Mouse (Mus musculus) left cerebral cortex, postnatal 36 days (tissue): ENCODE measurements around the gene Magi1. TPM values are rescaled to one million over a fixed set of nuclear protein-coding genes. Genes with fewer than 3 reads are reported as not detected.

Source experiments
- DNase-seq, 2 experiments: peaks; one replicate each; pipeline ENCODE4 v3.0.0; 2021 to 2022; ENCODE audit warnings: low spot score in 2 of 2, mixed read lengths in 1 of 2
- intact Hi-C: fragments of 180-260 bp; cut with DNase I; formaldehyde crosslinking; loops from one replicate; pipeline ENCODE4 v1.15.1; 2025
- total RNA-seq, 2 experiments: library from RNA; stranded (reverse); gene quantifications; 2 replicates each; pipeline ENCODE4 v1.2.3; 2021

Magi1 gene
- total RNA-seq, 2 experiments from 2014 or later: 81.0 to 87.5 TPM

- DNase-seq: peak; percentile 74 to 80
- intact Hi-C loops: loop anchor here (2.0 to 10.0 kb wide), 5 partner anchors 61 to 904 kb away; partner anchors contain the start of gene Magi1
Measured at GRCm38 (mm10) chr6:94080933-94081545, 202.7 kb downstream of the Magi1 start.

DNA sequence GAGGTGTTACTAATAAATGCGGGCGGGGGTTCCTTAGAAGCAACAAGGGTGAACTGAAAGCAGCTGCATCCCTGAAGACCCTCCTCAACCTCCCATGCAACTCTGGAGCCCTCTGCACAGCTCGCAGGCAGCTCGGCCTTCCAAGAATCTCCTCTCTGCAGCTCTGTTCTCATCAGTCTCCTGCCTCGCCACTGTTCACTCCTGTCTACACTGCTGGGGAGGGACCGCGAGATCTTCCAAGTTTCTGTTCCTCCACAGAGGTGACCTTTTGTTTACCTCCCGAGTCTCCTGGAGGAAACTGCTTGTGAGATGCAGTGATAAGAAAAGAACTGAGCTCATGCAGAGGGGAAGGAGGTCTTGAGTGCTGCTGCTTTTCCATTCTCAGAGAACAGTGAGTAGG is 204.8 kb downstream of the Magi1 start:
- intact Hi-C loops: no loop called here
- DNase-seq: no peak

GRCm38 (mm10) chr6:94077013-94077412 is 206.7 kb downstream of the Magi1 start:
- intact Hi-C loops: no loop called here
- DNase-seq: no peak

GRCm38 (mm10) chr6:94075990-94076389 is 207.7 kb downstream of the Magi1 start:
- intact Hi-C loops: no loop called here
- no peak for DNase-seq

GRCm38 (mm10) chr6:94075228-94075627 is 208.5 kb downstream of the Magi1 start:
- no peak for DNase-seq

GRCm38 (mm10) chr6:94071676-94072075 is 212.0 kb downstream of the Magi1 start:
- intact Hi-C loops: no loop called here
- DNase-seq: no peak

More at GRCm38 (mm10) chr6:94075228-94075627, 208.5 kb downstream of the Magi1 start:
- intact Hi-C loops: no loop called here

DNA sequence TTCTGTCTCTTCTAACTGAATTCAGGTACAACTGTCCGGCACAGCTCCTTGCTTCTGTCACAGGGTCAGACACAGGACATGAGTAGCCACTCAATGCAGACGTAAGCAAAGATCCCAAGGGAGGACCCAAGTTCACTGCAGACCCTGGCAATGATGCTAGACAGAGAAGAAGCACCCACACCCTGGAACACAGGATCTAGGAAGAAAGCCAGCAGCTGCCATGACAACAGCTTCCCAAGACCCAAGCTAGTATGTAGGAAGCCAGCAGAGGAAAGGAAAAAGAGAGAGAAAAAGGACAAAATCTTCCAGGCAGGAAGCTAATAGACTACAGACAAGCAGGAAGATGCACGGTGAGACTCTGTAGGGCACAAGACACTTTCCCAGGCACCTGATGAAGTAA is 213.0 kb downstream of the Magi1 start:
- intact Hi-C loops: no loop called here
- DNase-seq: peak; percentile 38 to 50

- intact Hi-C loops: no loop called here
- no peak for DNase-seq
Measured at GRCm38 (mm10) chr6:94069421-94069820, 214.3 kb downstream of the Magi1 start.

DNA sequence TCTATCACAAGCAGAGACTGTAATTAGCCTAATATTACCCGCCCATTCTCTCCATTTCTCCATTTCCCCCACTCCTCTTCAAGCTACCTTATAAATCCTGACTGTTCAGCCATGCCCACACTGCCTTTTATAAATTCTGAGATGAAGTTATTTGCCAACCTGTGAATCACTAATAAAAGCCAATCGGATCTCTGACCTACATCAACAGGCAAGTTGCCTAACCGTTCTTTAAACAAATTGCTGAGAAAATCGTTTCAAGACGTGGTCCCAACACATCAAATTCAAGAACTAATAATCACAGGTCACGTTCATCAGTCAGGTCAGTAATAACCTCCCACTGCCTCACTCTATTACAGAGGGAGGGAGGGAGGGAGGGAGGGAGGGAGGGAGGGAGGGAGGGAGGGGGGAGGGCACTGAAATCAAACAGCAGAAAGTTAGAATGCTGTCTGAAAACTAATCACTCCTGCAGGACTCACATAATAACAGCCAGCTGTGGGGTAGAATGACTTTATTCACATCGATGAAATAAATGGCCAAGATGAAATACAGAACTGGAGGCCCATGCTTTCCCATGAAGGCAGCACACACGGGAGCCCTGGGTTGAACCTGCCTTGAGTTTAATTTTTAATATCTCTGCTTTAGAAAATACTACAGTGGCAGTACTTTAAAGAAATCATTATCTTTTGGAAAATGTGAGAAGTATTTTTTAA is 215.8 kb downstream of the Magi1 start:
- DNase-seq: no peak
- intact Hi-C loops: no loop called here

DNA sequence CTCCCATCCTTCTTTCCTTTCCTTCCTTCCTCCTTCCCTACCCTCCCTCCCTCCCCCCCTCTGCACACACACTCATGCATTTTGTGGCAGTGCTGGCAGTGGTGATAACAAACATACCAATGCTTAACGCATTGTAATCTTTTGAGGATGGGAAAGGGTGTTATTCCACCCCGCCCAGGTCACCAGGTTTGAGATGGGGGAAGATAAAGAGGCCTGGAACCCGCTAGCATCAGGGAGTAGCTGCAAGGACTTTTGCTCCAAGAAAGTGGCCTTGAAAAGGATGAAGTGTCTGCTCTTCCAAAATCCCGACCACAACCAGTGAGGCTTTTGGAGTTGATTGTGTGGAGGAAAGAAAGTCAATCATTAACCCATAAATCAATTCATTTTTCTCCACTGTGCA is 218.9 kb downstream of the Magi1 start:
- intact Hi-C loops: no loop called here
- no peak for DNase-seq

- DNase-seq: no peak
- intact Hi-C loops: no loop called here
Measured at GRCm38 (mm10) chr6:94063542-94063941, 220.2 kb downstream of the Magi1 start.

- no peak for DNase-seq
- intact Hi-C loops: no loop called here
Measured at GRCm38 (mm10) chr6:94061424-94061980, 222.2 kb downstream of the Magi1 start.

GRCm38 (mm10) chr6:94060621-94061213 is 223.0 kb downstream of the Magi1 start:
- intact Hi-C loops: no loop called here
- no peak for DNase-seq

DNA sequence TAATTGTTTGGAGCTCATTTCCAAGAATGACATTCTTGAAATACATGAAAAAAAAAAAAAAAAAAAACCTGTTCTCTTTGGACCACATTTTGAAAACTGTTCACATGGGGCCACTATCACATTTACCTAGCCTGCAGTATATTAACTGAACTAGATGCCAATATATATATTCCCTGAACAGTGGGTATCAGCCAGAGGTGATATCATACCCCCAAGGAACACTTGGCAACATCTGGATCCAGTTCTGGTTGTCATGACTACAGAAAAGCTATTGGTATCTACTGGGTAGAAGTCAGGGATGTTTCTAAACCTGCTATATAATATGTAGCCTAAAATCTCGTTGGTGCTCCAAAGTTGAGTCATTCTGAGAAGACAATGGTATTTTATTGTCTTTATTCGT is 224.6 kb downstream of the Magi1 start:
- intact Hi-C loops: loop anchor here (10.0 kb wide), 1 partner anchor 304 kb away; no protein-coding TSS in a partner anchor

DNA sequence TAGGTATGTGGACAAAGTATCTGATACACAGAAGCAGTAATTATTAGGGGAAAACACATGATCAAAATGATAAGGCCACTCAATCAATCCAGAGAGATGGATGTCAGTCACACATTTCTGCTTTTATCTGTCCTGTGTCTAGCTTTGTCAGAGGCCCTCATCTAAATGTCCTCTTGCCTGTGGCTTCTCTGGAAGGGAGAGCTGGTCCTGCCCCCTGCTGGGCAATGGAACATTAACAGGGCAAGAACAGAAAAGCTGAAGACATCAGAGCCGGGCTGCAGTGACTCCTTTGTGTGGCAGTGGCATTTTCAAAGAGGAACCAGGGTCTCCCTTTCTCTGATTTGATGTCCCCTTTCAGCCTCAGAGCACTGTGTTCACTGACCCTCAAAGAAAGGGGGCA is 229.8 kb downstream of the Magi1 start:
- DNase-seq: peak; percentile 52 to 57
- intact Hi-C loops: loop anchor here (10.0 kb wide), 1 partner anchor 299 kb away; no protein-coding TSS in a partner anchor

More for the DNA sequence above, 224.6 kb downstream of the Magi1 start:
- DNase-seq: no peak

DNA sequence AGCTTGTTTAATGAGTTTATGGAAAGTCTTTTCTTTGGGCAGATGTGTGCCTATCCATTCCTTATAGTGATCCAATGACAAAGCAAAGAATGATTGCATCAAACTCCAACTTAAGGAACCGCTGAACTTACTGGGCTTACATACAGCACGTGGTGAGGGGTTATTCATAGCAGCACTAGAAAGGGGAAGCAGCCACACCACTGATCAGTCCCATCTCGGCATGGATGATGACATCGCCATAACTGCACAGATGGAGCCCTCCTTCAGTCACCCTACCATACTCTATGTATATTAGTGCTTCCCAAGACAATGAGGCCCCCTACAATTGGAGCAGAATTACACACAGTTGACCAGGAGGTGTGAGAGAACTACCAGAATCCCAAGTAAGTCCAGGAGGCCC is 238.5 kb downstream of the Magi1 start:
- intact Hi-C loops: no loop called here
- DNase-seq: no peak

DNA sequence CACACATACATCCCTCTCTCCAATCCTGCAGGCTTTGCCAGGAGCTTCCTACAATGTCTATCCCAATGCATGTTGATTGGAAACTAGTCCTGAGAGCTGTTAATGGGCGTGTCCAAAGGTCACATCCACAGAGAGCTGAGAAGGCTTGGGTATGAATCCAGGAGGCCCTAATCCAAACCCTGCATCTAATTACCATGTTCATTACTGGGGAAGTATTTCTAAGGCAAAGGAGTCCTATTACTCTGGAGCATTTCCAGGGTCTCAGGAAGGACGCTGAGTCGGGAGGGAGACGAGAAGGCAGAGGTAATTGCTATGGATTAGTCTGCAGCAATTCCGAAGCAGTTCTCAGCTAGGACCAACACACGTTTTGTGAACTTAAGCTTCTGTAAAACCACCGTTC is 240.3 kb downstream of the Magi1 start:
- intact Hi-C loops: no loop called here
- no peak for DNase-seq

- DNase-seq: no peak
- intact Hi-C loops: no loop called here
Measured at GRCm38 (mm10) chr6:94040093-94040492, 243.6 kb downstream of the Magi1 start.

DNA sequence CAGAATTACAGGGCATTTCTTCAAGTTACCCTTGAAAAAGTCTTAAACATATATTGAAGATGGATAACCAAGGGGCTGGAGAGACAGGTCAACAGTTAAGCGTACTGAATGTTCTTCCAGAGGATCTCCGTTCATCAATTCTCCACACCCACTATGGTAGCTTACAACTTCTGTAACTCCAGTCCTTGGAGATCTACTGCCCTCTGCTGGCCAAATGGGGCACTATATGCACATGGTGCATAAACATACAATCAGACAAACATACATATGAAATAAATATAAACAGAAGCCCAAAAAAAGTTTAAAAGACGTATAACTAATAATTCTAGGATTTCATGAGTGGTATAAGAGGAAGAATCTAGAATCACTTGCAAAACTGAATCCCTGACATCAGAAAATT is 244.8 kb downstream of the Magi1 start:
- intact Hi-C loops: no loop called here
- DNase-seq: no peak

- intact Hi-C loops: no loop called here
- DNase-seq: no peak
Measured at GRCm38 (mm10) chr6:94036554-94036953, 247.2 kb downstream of the Magi1 start.

GRCm38 (mm10) chr6:94026361-94026760 is 257.4 kb downstream of the Magi1 start:
- intact Hi-C loops: no loop called here
- no peak for DNase-seq
